In genomic region chr6:100479881-100480280, GRCm38 (mm10) we compare ENCODE assay signal across 12 mouse cellular contexts.
A peak's percentile ranks its signal among the peaks of the same experiment; 100 is the strongest.
DNase-seq lines count a peak whose midpoint lies in the region; ATAC-seq and TF ChIP-seq lines count a peak whose summit lies in the region.
"Had no signal": no experiment of that assay in that cellular context is flagged by ENCODE, and none has a peak within 500 bp of the region (broad histone marks: within the 10 kb centered on the region; RNA-seq: fewer than 3 reads in every experiment).

No protein-coding gene starts in this region.

- 0 out of 2 replicates have a peak, but pooled peaks cover 1% of the 10 kb centered on the region for H3K9me3 ChIP-seq in neural tube, embryonic 15.5 days (replicated peaks)

- WGBS in neural tube, embryonic 15.5 days = 66% methylated on average over 6 of the region's 6 CpGs

- H3K27ac ChIP-seq in bone marrow macrophage, adult 2 months (ENCODE audit: insufficient read depth, low read depth, low read length) = peak overlapping the region; percentile 48
- H3K27ac ChIP-seq in neural tube, embryonic 15.5 days (replicated peaks) = no peak overlapping the region
- H3K27ac ChIP-seq: midbrain, embryonic 10.5 days had no signal

- no peak for ATAC-seq in neural tube, embryonic 15.5 days (ENCODE audit: low FRiP score)

- H3K27me3 ChIP-seq in neural tube, embryonic 15.5 days (replicated peaks) = no peaks in the 10 kb centered on the region

- H3K9ac ChIP-seq in neural tube, embryonic 15.5 days (replicated peaks) = no peak overlapping the region

- H3K4me2 ChIP-seq in neural tube, embryonic 15.5 days = no peak overlapping the region

- peaks cover 44% of the 10 kb centered on the region for H3K4me1 ChIP-seq in bone marrow macrophage, adult 2 months (ENCODE audit: control insufficient read depth, insufficient read depth, low read length)
- peaks cover 12% of the 10 kb centered on the region for H3K4me1 ChIP-seq in neural tube, embryonic 15.5 days

- DNase-seq in heart, adult 8-10 months (ENCODE audit: low spot score) = peak; percentile 16
- DNase-seq in heart, adult 11 months = no peak
- peak; percentile 24 for DNase-seq in A20 (ENCODE audit: low read depth, low spot score)
- peak; percentile 74 for DNase-seq in kidney, postnatal 14 days
- no peak for DNase-seq in yolk sac, embryonic 10.5 days (ENCODE audit: low spot score)
- DNase-seq in Muller cell, postnatal 12 days (ENCODE audit: inconsistent ontology term) = no peak
- DNase-seq: cerebellum, adult 9-11 months; gastrocnemius, postnatal 25 days had no signal

- no peaks in the 10 kb centered on the region for H3K36me3 ChIP-seq in neural tube, embryonic 15.5 days
- H3K36me3 ChIP-seq: midbrain, embryonic 10.5 days had no signal

- no peak for TF ChIP-seq POLR2A in bone marrow macrophage, adult 2 months (IDR thresholded peaks at IDR 0.05; ENCODE audit: borderline replicate concordance, low read depth, low read length)

- no peak for TF ChIP-seq CTCF in bone marrow macrophage, adult 2 months (IDR thresholded peaks at IDR 0.05; ENCODE audit: low read depth, low read length)

- H3K4me3 ChIP-seq in bone marrow macrophage, adult 2 months (ENCODE audit: insufficient read depth, low read length) = no peak overlapping the region
- H3K4me3 ChIP-seq in neural tube, embryonic 15.5 days (replicated peaks) = no peak overlapping the region
- H3K4me3 ChIP-seq: erythroblast, embryonic 14.5 days; midbrain, embryonic 10.5 days had no signal

Comparison
In these comparisons a context has a peak if more than half of its experiments do, and no peak if none do; other contexts are left out.
1. DNase-seq: peak in heart, adult 8-10 months (single experiment), A20 (single experiment) and kidney, postnatal 14 days (single experiment); none in heart, adult 11 months (single experiment), yolk sac, embryonic 10.5 days (single experiment) and Muller cell, postnatal 12 days (single experiment).